Mouse (Mus musculus): ENCODE data around the gene Fam207a.

Gene Fam207a

DNA sequence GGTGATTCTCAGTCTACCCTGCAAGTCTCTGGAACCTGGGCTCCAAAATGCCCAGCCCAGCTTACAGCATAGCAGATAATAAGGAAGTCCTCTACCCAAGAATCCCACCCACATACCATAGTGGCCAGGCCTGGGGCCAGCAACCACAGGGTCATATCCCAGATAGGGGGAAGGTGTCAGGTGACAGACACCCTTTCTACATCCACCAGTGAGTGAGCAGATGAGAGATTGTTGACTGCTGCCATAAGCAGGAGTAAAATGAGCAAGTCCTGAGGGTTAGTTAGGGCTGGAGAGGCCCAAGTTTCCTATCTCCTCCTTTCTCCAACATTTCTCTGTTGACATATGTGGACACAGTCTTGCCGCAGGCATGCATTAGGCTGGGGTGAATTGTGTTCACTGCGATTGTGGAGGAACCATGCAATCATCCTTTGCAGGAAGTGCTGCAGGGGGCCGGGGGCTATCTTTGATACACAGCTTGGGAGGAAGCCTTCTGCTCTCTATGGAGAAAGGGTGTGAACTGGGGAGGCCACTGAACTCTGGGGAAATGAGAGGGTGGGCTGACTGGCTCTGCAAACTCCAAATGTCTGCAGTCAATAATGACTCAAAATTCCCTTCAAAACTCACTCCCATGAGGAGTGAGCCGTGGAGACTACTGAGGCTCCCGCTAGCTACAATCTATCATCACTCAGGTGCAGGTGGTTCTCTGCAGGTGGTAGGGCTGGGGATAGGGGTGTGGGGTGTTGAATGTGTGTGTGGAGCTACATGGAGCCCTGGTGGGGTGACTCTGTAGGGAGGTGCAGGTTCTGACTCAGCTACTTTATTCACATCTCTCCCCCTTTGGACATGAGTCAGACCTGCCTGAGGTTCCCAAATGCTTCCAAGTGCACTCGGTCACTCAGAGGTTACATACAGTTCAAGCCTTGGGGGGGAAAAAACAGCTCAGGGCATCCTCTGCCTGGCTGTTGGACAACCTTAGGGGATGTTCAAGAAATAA is 15.7 kb upstream of the Fam207a start:
- no peak for DNase-seq (ENCODE audit: low read depth, low spot score)

DNA sequence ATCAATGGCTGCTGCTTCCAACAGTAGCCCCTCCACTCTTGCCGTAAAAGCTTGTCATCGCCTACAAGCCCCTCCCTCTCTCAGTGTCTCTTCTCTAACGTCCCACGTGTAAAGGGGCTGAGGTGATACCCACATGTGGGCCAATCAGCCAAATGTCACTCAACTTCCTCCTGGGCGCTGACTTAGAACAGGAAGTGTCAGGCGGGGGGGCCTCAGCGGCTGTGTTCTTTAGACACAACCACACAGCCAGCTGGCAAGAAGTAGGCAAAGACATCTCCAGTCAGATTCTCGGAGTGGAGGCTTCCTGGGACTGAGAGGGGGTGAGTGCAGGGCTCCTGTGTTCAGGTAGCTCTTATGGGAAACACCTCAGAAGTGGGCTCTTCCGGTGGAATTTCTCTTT is 14.6 kb upstream of the Fam207a start, which contains the start of gene Itgb2:
Gene Itgb2, plus strand, starts transcription at position 113 of the 400 bp plus-strand sequence.
- DNase-seq (ENCODE audit: low read depth, low spot score) = no peak

DNA sequence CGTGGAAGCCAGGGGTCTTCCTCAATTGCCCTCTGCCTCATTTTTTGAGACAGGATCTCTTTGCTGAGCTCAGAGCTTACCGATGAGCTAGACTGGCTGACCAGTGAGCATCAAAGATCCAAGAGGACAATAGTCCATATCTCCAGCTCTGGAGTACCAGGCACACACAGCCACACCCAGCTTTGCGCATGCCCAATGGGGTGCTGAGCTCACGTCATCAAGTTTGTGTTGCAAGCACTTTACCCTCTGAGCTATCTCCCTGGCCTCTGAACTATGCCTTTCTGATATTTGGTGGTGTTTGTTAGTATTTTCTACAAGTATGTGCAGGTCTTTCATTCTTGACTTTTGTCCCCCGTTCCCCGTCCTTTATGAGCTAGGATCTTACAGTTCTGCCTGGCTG is 13.0 kb upstream of the Fam207a start:
- no peak for DNase-seq (ENCODE audit: low read depth, low spot score)

DNA sequence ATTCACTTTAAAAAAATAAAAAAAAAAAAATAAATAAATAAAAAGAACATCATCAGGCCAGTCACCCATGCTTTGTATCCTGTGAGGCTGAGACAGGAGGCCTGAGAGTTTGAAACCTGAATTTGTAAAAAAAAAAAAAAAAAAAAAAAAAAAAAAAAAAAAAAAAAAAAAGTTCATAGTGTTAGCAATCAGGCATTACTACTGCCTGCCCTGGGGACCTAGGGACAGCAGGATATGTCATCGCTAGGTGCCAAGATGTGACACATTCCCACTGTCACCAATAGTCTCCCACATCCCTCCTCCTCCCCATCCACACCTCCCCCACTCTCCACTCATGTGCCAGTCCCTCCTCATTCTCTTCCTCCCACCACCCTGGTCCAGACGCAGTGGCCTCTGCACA is 10.9 kb upstream of the Fam207a start:
- DNase-seq (ENCODE audit: low read depth, low spot score) = no peak

DNA sequence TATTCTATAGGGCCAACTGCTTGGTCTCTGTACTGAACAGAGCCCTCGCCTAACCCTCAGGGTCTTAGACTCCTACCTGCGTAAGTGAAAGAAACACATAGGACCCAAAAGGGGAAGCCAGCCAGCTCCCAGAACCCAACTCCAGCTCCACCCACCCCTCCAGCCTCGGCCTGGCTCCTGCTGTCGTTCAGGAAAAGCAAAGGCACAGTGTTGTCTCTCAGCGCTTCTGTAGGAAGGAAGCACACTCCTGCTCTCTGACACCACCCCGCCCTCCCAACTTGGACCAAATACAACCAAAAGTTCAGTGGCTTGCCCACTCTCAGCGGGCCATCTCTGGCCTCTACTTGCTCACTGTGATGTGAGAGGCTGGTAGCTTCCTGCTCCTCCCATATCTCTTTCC is 7.7 kb upstream of the Fam207a start:
- DNase-seq (ENCODE audit: low read depth, low spot score) = no peak

DNA sequence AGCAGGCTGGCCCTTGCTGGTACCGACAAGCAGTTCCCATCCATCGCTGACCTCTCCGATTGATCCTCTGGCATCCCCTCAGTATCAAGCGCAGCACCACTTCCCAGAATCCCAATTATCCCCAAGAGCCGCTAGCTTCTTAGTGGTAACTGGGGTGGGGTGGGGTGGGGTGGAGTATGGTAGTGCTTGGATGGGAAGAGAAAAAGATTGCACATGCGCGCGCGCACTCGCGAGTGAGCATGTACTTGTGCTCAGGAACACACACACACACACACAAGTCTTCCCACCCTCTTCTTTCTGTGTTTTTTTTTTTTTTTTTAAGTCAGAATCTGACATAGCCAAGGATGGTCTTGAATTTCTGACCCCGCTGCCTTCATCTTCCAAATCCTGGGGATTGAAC is 7.2 kb upstream of the Fam207a start:
- peak; percentile 1 for DNase-seq (ENCODE audit: low read depth, low spot score)

DNA sequence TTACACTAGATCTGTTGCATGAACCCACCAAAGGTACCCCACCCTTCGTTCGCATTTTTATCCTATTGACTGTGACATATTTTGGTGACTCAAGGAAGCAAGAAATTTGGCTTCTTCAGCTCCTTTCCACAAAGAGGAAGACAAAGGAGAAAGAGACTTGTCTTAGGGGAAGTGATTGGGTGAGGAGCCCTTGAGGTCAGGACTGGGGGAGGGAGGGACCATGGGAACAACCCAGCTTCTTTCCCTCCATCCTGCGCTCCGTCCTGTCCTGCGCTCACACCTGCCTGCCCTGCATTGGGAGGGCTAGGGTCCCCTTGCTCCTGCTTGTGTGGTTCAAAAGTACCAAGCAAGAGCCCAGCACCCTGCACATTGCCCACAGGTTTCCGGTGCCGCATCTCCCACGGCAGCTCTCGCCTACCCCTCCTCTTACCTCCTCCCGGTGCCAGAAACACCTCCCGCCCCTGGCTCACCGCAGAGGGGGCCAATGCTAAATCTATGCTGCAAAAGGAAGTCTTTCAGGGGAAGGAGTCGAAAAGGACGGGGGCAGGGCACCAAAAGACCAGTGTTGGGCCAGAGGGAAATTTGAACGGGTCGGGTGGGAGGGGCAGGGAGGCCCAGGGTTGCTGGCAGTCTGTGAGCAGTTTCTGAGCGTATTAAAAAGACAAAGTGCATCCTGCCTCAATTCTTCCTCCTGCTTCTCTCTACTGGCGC is 6.6 kb upstream of the Fam207a start:
- peak; percentile 5 for DNase-seq (ENCODE audit: low read depth, low spot score)

DNA sequence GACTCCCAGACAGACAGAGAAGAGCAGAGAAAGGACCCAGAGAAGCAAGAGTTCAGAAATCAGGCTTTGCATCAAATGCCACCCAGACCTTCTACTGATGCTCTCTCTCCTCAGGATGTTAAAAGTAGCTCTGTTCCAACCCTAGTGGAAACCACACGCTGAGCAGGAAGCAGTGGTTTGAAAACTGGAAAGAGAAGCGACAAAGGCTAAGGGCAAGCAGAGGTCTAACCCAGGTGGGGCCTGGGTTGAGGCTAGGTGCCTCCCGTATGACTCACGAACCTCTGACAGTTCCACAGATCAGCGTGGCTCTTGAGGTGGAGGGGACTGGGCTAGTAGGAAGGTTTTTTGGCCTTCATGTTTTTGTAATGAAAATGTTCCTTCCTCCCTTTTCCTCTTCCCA is 4.9 kb upstream of the Fam207a start:
- no peak for DNase-seq (ENCODE audit: low read depth, low spot score)

DNA sequence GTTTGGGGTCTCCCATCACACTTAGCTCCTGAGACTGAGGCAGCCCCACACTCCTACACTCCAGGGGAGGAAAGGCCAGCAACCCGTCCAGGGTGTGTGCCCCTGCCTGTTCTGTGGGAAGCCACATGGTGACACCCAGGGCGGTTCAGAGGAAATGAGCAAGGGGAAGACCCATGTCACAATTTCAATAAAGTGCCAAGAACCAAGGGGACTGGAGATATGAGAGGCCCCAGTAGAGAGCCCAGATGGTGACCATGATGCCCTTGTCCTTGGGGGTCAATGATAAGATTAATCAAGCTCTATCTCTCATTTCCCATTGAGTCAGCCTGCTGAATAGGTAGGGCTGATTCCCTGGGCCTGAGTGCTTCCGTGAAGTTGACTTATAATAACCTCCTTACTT is 3.6 kb upstream of the Fam207a start:
- DNase-seq (ENCODE audit: low read depth, low spot score) = no peak

DNA sequence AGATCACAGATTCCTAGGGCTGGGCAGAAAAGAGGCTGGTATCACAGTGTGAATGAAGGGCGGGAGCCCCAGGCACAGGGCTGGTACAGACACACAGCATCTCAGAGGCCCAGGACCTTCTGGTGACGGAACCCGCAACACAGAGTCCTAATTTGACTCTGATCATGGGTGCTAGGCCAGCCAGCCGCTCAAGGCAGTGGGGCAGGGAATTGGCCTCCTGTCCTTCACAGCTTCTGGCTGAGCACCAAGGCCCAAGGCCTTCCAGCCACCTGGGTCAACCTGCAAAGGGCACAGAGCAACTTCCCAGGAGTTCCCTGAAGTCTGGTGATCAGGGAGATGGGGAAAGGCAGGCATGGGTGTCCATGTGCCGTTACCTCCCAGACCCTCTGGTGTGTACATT is 2.2 kb upstream of the Fam207a start:
- DNase-seq (ENCODE audit: low read depth, low spot score) = no peak

DNA sequence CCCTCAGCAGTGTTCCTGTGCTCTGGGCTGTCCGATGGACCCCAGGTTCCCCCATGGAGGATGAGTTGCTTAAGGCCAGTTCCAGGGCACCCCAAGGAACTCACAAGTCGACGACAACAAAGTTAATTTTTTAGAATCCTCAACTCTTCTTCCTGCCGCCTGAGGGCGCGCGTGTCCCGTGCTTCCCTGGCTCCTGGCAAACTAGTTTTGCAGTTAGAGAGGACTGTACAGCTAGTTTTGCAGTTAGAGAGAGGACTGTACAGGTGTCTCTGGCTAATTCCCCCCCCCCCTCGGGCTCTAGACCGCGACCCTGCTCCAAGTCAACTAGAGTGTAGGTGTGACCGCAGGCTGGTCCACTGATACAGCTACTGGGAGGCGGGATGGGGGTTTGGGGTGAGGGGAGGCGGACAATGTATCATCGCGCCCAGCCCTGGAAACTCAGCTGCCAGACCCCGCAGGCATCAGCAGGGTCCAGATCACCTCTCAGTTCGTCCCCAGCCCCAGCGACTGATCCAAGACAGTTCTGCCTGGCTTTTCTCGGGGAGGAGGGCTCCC is 1.6 kb upstream of the Fam207a start:
- DNase-seq (ENCODE audit: low read depth, low spot score) = peak; percentile 72

DNA sequence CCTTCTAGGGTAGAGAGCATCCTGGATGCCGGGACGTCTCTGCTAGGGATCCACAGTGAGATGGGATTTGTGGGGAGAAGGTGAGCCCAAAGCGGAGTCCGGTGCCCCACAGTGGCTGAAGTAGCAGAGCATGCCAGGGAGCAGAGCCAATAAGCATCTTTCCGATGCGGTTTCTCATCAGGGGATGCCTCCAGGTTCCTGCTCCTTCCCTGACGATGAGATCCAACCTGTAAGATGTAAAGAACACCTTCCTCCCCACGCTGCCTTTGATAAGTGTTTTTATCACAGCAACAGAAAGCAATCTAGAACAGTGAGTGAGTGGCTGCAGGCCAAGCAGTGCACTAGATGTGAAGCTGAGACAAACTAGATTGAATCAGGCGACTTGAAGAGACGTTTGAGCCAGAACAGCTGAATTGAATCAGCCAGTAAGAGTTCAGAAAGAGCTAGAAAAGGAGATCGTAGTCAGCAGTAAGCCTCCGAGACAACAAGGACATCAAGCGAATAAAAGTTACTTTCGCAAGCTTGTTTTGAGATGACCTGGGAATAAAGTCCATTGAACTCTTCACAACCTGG is 880 bp upstream of the Fam207a start:
- DNase-seq (ENCODE audit: low read depth, low spot score) = peak; percentile 3

DNA sequence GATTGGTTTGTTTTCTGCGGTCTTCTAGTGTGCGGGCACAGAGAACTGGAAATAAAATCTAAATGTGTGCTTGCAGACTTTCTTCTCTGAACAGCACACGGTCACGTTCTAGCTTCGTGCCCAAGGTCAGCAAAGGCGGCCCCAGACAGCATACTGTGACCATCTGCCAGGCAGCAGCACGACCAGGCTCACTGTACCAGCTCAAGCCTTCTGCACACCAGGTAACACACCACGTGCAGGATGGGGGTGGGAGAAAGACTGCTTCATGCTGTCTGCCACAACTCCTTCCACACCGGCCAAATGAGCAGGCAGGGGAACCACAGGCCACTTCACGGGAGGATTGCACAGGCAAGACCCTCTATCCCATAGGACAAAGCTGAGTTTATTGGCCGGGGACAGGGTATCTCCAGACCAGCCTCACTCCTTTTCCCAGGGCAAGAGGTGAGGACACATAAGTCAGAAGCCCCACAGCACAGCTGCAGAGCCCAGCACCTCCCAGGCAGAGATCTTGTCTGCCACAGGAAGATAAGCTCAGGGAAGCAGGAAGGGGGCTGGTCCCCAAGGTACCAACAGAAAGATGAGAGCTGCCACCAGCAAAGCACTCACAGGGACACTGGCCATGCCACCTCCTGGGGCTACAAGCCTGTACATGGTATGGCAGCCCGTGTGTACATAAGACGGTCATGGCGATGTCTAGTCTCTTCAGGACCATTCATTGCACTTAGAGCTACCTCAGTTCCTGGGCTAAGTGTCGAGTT is 5.2 kb downstream of the Fam207a start:
- no peak for DNase-seq (ENCODE audit: low read depth, low spot score)

DNA sequence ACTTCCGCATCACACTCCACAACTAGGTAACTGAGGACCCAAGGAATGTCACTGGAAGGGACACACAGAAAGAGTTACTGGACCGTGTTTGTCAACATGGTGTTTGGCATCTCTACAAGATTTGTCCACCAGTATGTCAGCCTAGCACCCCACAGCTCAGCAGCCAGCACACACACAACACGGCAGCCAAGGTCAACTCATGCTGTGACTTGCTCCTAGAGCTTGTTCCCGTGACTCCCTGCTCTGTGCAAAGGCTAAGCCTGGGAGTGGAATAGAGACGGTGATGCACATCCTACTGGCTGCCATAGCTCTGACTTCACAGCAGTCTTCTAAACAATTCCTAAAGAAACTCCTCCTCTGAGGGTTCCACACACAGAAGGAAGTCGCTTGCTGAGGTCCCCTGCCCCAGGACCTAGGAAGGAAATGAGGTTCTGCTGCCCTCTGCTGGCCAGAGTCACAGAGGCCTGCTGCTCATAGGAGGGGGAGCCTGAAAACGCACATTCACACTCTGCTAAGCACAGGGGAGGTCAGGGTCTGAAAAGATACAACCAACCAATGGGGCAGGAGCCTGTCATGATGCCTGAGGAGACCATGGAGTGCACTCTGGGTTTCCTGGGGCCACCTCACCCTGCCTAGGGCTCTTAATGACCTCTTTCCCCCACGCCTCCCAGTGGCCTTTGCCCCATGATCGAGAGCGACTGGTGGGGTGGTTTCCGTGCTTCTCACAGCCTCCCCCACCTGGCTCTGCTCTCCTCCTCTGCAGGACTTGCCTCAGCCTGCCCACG is 6.0 kb downstream of the Fam207a start:
- peak; percentile 88 for DNase-seq (ENCODE audit: low read depth, low spot score)

DNA sequence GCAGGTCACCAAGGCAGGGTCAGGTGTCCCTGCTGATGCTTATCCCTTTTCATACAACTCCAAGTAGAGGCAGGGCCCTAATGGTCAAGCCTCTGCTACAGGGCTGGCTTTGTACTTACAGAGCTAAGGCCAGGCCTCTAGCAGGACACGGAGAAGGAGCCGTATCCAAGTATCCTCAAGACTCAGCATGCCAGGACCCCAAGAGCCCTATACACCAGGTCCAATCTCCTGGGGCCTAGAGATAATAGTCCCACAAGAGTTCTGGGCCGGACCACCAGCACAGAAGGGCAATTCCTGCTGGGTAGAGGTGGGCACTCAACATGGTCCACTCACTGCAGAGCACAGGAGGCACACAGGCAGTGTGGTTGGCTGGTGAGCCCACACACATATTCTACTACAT is 6.8 kb downstream of the Fam207a start:
- no peak for DNase-seq (ENCODE audit: low read depth, low spot score)

DNA sequence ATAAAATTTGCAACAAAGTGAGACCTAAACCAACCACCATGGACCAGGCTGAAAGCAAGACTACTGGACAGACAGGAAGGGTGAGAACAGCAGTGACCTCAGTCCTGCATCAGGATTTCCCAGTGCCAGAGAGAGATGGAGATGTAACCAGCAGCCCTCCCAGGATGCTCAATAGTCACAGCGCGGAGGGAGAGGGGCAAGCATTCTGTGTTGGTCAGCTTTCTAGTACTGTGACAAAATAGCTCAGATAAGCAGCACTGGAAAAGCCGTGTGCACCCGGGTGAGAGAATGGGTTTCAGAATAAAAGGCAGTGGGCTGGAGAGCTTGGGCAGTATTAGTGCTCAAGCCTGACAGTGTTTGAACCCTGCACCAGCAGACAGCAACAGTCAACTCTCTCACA is 7.8 kb downstream of the Fam207a start:
- no peak for DNase-seq (ENCODE audit: low read depth, low spot score)

DNA sequence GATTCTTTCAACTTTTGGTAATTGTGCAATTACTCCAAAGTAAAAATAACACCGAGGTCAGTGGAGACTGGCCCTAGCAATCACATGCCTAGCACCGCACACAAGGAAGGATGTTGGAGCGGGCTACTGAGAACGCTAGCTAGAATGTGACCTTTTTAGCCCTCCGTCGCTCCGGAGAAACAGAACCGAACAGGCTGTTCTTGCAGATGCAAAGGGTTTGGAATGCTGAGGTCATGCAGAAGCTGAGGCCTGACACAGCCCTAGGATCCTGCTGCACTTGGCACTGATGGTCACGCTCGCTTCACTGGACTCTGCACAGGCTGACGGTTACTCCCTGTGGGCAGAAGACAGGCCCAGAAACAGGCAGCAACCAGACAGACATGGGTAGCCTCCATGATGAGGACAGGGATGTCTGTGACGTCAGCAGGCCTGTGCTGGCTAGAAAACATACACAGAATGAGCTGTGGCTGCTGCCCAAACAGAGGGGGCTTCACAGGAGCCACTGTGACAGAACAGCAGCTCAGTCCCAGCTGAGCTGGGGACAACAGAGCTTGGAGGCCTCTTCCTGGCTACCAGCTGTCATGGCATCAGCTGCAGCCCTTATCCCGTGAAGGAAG is 8.5 kb downstream of the Fam207a start:
- DNase-seq (ENCODE audit: low read depth, low spot score) = no peak

DNA sequence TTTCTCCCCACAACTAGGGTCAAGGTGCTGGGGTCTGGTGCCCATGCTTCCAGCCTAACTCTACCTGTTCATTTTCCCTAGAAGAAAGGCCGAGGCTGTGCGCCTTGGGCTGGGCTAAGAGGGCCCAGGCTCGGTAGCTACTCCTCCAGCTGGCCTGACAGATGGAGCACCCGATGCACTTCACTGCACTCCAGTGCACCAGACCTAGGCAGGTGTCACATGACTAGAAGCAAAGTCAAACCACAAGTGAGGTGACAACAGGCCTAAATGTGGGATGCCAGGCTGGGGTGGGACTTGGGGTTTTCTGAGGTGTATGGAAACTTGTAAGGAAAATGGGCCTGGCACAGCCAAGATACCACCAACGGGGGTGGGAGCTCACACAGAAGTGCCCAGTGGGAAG is 9.1 kb downstream of the Fam207a start:
- no peak for DNase-seq (ENCODE audit: low read depth, low spot score)

DNA sequence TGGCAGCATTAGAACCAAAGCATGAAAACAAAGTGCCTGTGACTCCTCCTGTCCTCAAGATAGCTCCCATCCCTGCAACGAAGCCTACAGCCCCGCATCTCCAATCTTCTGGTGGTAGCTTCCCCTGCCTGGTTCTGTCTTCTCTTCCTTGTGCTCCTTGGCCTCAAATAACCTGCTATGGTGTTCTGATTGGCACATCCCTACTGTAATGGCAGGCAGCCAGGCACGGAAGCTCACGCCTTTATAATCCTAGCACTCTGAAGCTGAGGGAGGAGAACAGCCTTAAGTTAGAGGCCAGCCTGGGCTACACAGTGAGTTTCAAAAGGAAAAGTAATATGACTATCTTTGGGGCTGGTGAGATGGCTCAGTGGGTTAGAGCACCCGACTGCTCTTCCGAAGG is 11.4 kb downstream of the Fam207a start:
- DNase-seq (ENCODE audit: low read depth, low spot score) = no peak
